8 mouse cellular contexts compared by ENCODE assay signal in genomic region chr11:46065201-46066011, GRCm38 (mm10). TPM values are rescaled to one million over a fixed set of nuclear protein-coding genes. Genes with fewer than 3 reads are reported as not detected.
A peak's percentile ranks its signal among the peaks of the same experiment; 100 is the strongest.
DNase-seq lines count a peak whose midpoint lies in the region; ATAC-seq and TF ChIP-seq lines count a peak whose summit lies in the region.

No protein-coding gene starts in this region.

- H3K36me3 ChIP-seq in spleen, adult 2 months (ENCODE audit: control insufficient read depth, insufficient read depth, low read length) = peaks cover 14% of the 10 kb centered on the region
- H3K36me3 ChIP-seq in liver, postnatal 0 days (replicated peaks; ENCODE audit: insufficient read depth, low read length) = no peaks in the 10 kb centered on the region; the same call in 1 of the 2 replicates

- ATAC-seq in liver, postnatal 0 days = peak; percentile 77
- no peak for ATAC-seq in inflammation-experienced regulatory T-cells, adult 6 months

- no peaks in the 10 kb centered on the region for H3K27me3 ChIP-seq in spleen, adult 2 months (ENCODE audit: control insufficient read depth, insufficient read depth, low read length)
- H3K27me3 ChIP-seq in liver, postnatal 0 days (ENCODE audit: insufficient read depth, low read length) = no peaks in the 10 kb centered on the region

- no peak overlapping the region for H3K9ac ChIP-seq in liver, postnatal 0 days (replicated peaks)

- H3K9me3 ChIP-seq in liver, postnatal 0 days (ENCODE audit: low read length) = no peaks in the 10 kb centered on the region

- no peak for TF ChIP-seq EP300 in liver, postnatal 0 days (IDR thresholded peaks at IDR 0.05; ENCODE audit: low read depth)

- 69% methylated on average over 21 of the region's 21 CpGs for WGBS in spleen, adult 2 months
- WGBS in liver, postnatal 0 days (ENCODE audit: insufficient replicate concordance) = 54% methylated on average over 21 of the region's 21 CpGs

- DNase-seq in spleen, adult 2 months (ENCODE audit: low read depth in 1 of 2, low spot score in 2 of 2) = no peak
- DNase-seq in spleen, adult 12 weeks (ENCODE audit: low spot score) = no peak
- DNase-seq in cerebellum, postnatal 36 days = peak; percentile 55 to 60
- peak; percentile 87 for DNase-seq in heart, adult 8-10 months (ENCODE audit: low spot score)
- peak; percentile 61 for DNase-seq in kidney, adult 18-20 months
- DNase-seq in liver, postnatal 0 days = peak; percentile 52
- DNase-seq in retina, embryonic 14.5 days (ENCODE audit: low spot score) = peak; percentile 50

- no peak for TF ChIP-seq POLR2A in spleen, adult 2 months (IDR thresholded peaks at IDR 0.05; ENCODE audit: low read depth, low read length)

- H3K4me3 ChIP-seq in spleen, adult 2 months (ENCODE audit: extremely low read depth, insufficient read depth, insufficient read length) = no peak overlapping the region
- H3K4me3 ChIP-seq in liver, postnatal 0 days (ENCODE audit: low read depth, low read length) = no peak overlapping the region

- no peak overlapping the region; the same call in 1 of the 2 replicates for H3K4me2 ChIP-seq in liver, postnatal 0 days (ENCODE audit: low read depth, low read length)

- peak overlapping the region; percentile 28; the same call in 1 of the 2 replicates for H3K27ac ChIP-seq in spleen, adult 2 months (ENCODE audit: insufficient read depth, low read length)
- peak overlapping the region; percentile 60 for H3K27ac ChIP-seq in liver, postnatal 0 days (ENCODE audit: low read depth)

- no peak for TF ChIP-seq CTCF in spleen, adult 2 months (IDR thresholded peaks at IDR 0.05; ENCODE audit: extremely low read depth, insufficient read depth, insufficient read length, insufficient replicate concordance)
- no peak for TF ChIP-seq CTCF in liver, postnatal 0 days (IDR thresholded peaks at IDR 0.05; ENCODE audit: low read depth)

- peaks cover 24% of the 10 kb centered on the region for H3K4me1 ChIP-seq in spleen, adult 2 months (ENCODE audit: control insufficient read depth, insufficient read depth, insufficient read length)
- peaks cover 13% of the 10 kb centered on the region; the same call in 1 of the 2 replicates for H3K4me1 ChIP-seq in liver, postnatal 0 days (ENCODE audit: insufficient read depth)

RNA-seq across cellular contexts. Expression of gene Adam19, which starts 9.6 kb away (rescaled TPM):
- polyA plus RNA-seq in spleen, adult 2 months (2012; rRNA removed) = 21.3 and 24.9 TPM in 2 replicates
- 10 to 100 TPM; 17.7 to 42.4 (median 24.0) TPM for total RNA-seq in heart, adult 8-10 months (2022)
- polyA plus RNA-seq in liver, postnatal 0 days (2015; fragmentation: Nextera tagmentation; extraction: Ambion mirVana) = 1.0 and 1.1 TPM in 2 replicates
- 100 to 1,000 TPM in 2 of 3 experiments, 10 to 100 TPM in 1; 70.9 to 111 (median 101) TPM for polyA plus RNA-seq in inflammation-experienced regulatory T-cells, adult 6 months (2017; shearing (Covaris generic))

RNA-seq across cellular contexts. Expression of gene Gm12166, which starts 13.3 kb away (rescaled TPM):
- polyA plus RNA-seq in spleen, adult 2 months (2012; rRNA removed) = 9.4 and 28.6 TPM in 2 replicates
- 1 to 10 TPM in 2 of 4 experiments, under 1 TPM in 2; 0.43 to 1.3 (median 0.96) TPM for total RNA-seq in heart, adult 8-10 months (2022)
- 3.6 and 5.2 TPM in 2 replicates for polyA plus RNA-seq in liver, postnatal 0 days (2015; fragmentation: Nextera tagmentation; extraction: Ambion mirVana)
- polyA plus RNA-seq in inflammation-experienced regulatory T-cells, adult 6 months (2017; shearing (Covaris generic)) = 10 to 100 TPM; 15.5 to 45.9 (median 21.9) TPM

Comparison
In these comparisons a context has a peak if more than half of its experiments do, and no peak if none do; other contexts are left out.
1. DNase-seq: peak in cerebellum, postnatal 36 days (2 of 2), heart, adult 8-10 months (single experiment), kidney, adult 18-20 months (single experiment), liver, postnatal 0 days (single experiment) and retina, embryonic 14.5 days (single experiment); none in spleen, adult 2 months (0 of 2) and spleen, adult 12 weeks (single experiment).
2. RNA of gene Adam19, which starts 9.6 kb away (polyA plus RNA-seq): 70.9 to 111 TPM in inflammation-experienced regulatory T-cells, adult 6 months and 21.3 to 24.9 TPM in spleen, adult 2 months; 1.0 to 1.1 TPM in liver, postnatal 0 days; every median in the first group is over 10 times any median in the second.